Comparison of ENCODE assay signal across 11 mouse cellular contexts in the genomic region with DNA sequence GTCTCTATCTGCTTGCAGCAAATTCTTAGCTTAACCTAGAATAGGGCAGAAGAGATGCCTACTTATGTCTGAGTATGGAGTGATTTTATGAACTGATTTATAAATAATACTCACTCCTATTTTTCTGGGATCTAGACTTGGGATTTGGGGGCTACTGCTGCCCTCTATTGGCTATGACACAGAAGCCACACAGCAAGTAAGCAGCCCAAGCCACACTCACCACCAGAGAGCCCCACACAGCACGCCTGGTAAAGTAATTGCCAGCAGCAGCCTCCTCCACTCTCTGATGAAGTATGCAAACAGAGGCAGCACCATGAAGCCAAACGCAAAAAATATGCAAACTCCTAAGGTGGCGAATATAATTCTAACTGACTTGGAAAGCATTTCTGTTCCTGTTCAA. TPM values are rescaled to one million over a fixed set of nuclear protein-coding genes. Genes with fewer than 3 reads are reported as not detected.
DNase-seq lines count a peak whose midpoint lies in the region; ATAC-seq and TF ChIP-seq lines count a peak whose summit lies in the region.
"Had no signal": no experiment of that assay in that cellular context is flagged by ENCODE, and none has a peak within 500 bp of the region (broad histone marks: within the 10 kb centered on the region; RNA-seq: fewer than 3 reads in every experiment).

No protein-coding gene starts in this region.

- H3K27ac ChIP-seq in forebrain, embryonic 14.5 days (ENCODE audit: low read depth, low read length), result no peak overlapping the region
- no peak overlapping the region for H3K27ac ChIP-seq in forebrain, embryonic 12.5 days
- no peak overlapping the region for H3K27ac ChIP-seq in hindbrain, embryonic 12.5 days
- H3K27ac ChIP-seq: liver, embryonic 13.5 days had no signal

- no peaks in the 10 kb centered on the region for H3K9me3 ChIP-seq in forebrain, embryonic 14.5 days (replicated peaks; ENCODE audit: control insufficient read depth, low read length)
- H3K9me3 ChIP-seq in forebrain, embryonic 12.5 days, result no peaks in the 10 kb centered on the region
- no peaks in the 10 kb centered on the region for H3K9me3 ChIP-seq in hindbrain, embryonic 12.5 days (replicated peaks)
- H3K9me3 ChIP-seq: liver, embryonic 13.5 days had no signal

- H3K36me3 ChIP-seq in forebrain, embryonic 14.5 days (ENCODE audit: control insufficient read depth, insufficient read depth, low read length), result no peaks in the 10 kb centered on the region
- no peaks in the 10 kb centered on the region for H3K36me3 ChIP-seq in forebrain, embryonic 12.5 days (replicated peaks)
- H3K36me3 ChIP-seq in hindbrain, embryonic 12.5 days, result no peaks in the 10 kb centered on the region
- H3K36me3 ChIP-seq: liver, embryonic 13.5 days had no signal

- no peak overlapping the region for H3K9ac ChIP-seq in forebrain, embryonic 14.5 days (ENCODE audit: low read length)
- H3K9ac ChIP-seq in forebrain, embryonic 12.5 days, result no peak overlapping the region
- no peak overlapping the region for H3K9ac ChIP-seq in hindbrain, embryonic 12.5 days
- H3K9ac ChIP-seq: liver, embryonic 13.5 days had no signal

- TF ChIP-seq CTCF in brain, embryonic 14.5 days (IDR thresholded peaks at IDR 0.05; ENCODE audit: borderline replicate concordance, extremely low read depth, insufficient read depth, insufficient read length), result peak; percentile 32; the same call in 1 of the 2 replicates

- H3K4me3 ChIP-seq in forebrain, embryonic 14.5 days (ENCODE audit: low read depth, low read length), result no peak overlapping the region
- H3K4me3 ChIP-seq in forebrain, embryonic 12.5 days (replicated peaks), result no peak overlapping the region
- no peak overlapping the region for H3K4me3 ChIP-seq in hindbrain, embryonic 12.5 days
- H3K4me3 ChIP-seq: erythroblast, embryonic 14.5 days; liver, embryonic 13.5 days had no signal

- no peak for TF ChIP-seq POLR2A in brain, embryonic 14.5 days (IDR thresholded peaks at IDR 0.05; ENCODE audit: borderline replicate concordance, extremely low read depth, insufficient read depth, insufficient read length, poor library complexity, severe bottlenecking)

- 47% methylated on average over 3 of the region's 3 CpGs for WGBS in forebrain, embryonic 14.5 days
- 47% methylated on average over 3 of the region's 3 CpGs for WGBS in forebrain, embryonic 12.5 days
- 43% methylated on average over 3 of the region's 3 CpGs for WGBS in hindbrain, embryonic 12.5 days

- peak; percentile 14 for DNase-seq in forebrain, embryonic 14.5 days (ENCODE audit: low spot score)
- DNase-seq in lung, postnatal 10 days, result peak; percentile 8
- no peak for DNase-seq in lung, postnatal 25 days (ENCODE audit: low spot score)
- DNase-seq in brain, embryonic 14.5 days (ENCODE audit: low read depth), result peak; percentile 23
- peak; percentile 40 to 58 for DNase-seq in kidney, postnatal 36 days
- DNase-seq in urinary bladder, adult 18-20 months (ENCODE audit: low spot score in 2 of 2), result no peak
- DNase-seq: heart, postnatal 14 days; liver, embryonic 13.5 days had no signal

- ATAC-seq in forebrain, embryonic 14.5 days, result no peak
- ATAC-seq in forebrain, embryonic 12.5 days (ENCODE audit: low FRiP score), result no peak
- no peak for ATAC-seq in hindbrain, embryonic 12.5 days (ENCODE audit: low FRiP score)

- H3K4me1 ChIP-seq in forebrain, embryonic 14.5 days (ENCODE audit: control insufficient read depth, insufficient read depth, low read length), result no peaks in the 10 kb centered on the region
- no peaks in the 10 kb centered on the region for H3K4me1 ChIP-seq in forebrain, embryonic 12.5 days
- H3K4me1 ChIP-seq in hindbrain, embryonic 12.5 days, result no peaks in the 10 kb centered on the region
- H3K4me1 ChIP-seq: liver, embryonic 13.5 days had no signal

- H3K27me3 ChIP-seq in forebrain, embryonic 14.5 days (replicated peaks; ENCODE audit: control insufficient read depth, insufficient read depth, low read length), result no peaks in the 10 kb centered on the region
- no peaks in the 10 kb centered on the region for H3K27me3 ChIP-seq in forebrain, embryonic 12.5 days
- H3K27me3 ChIP-seq in hindbrain, embryonic 12.5 days, result no peaks in the 10 kb centered on the region
- H3K27me3 ChIP-seq: liver, embryonic 13.5 days had no signal

- no peak overlapping the region for H3K4me2 ChIP-seq in forebrain, embryonic 14.5 days (ENCODE audit: low read length)
- no peak overlapping the region for H3K4me2 ChIP-seq in forebrain, embryonic 12.5 days
- H3K4me2 ChIP-seq in hindbrain, embryonic 12.5 days (replicated peaks), result no peak overlapping the region
- H3K4me2 ChIP-seq: liver, embryonic 13.5 days had no signal

RNA-seq across cellular contexts. Expression of a gene that starts 21.1 kb away (rescaled TPM):
- 1.2 and 2.0 TPM in 2 replicates for polyA plus RNA-seq in forebrain, embryonic 14.5 days (2014; fragmentation: Nextera tagmentation; extraction: Ambion mirVana)
- polyA plus RNA-seq in forebrain, embryonic 12.5 days (2016; fragmentation: Nextera tagmentation; extraction: Ambion mirVana), result 1.4 and 2.7 TPM in 2 replicates
- 2.3 and 3.7 TPM in 2 replicates for polyA plus RNA-seq in brain, embryonic 14.5 days (2012; rRNA removed)
- polyA plus RNA-seq in hindbrain, embryonic 12.5 days (2016; fragmentation: Nextera tagmentation; extraction: Ambion mirVana), result 2.1 and 3.6 TPM in 2 replicates

Comparison
In these comparisons a context has a peak if more than half of its experiments do, and no peak if none do; other contexts are left out.
1. DNase-seq: peak in forebrain, embryonic 14.5 days (single experiment), lung, postnatal 10 days (single experiment), brain, embryonic 14.5 days (single experiment) and kidney, postnatal 36 days (2 of 2); none in lung, postnatal 25 days (single experiment) and urinary bladder, adult 18-20 months (0 of 2).